Mouse (Mus musculus) kidney, postnatal 0 days (tissue): ENCODE measurements around the gene Tmem119. TPM values are rescaled to one million over a fixed set of nuclear protein-coding genes. Genes with fewer than 3 reads are reported as not detected.
A peak's percentile ranks its signal among the peaks of the same experiment; 100 is the strongest.

Experiments used
- ATAC-seq: fragments of 200-750 bp; cut with Nextera tagmentation; replicated peaks from 2 replicates; pipeline ENCODE4 v1.8.0; 2017; ENCODE audit warnings: low read depth, moderate number of reproducible peaks, moderate TSS enrichment, moderate library complexity; ENCODE audit not compliant: low FRiP score
- DNase-seq: peaks from one replicate; pipeline ENCODE4 v3.0.0-alpha.2; 2016; ENCODE audit warnings: low spot score
- H3K27ac ChIP-seq: fragments of 300-500 bp; sonication (generic); 2 replicates; pipeline ENCODE4 v1.5.1; 2014; ENCODE audit warnings: mild to moderate bottlenecking
- H3K27me3 ChIP-seq: fragments of 300-500 bp; sonication (generic); 2 replicates; pipeline ENCODE4 v1.6.1; 2014; ENCODE audit warnings: low read length, mixed read lengths; ENCODE audit not compliant: insufficient read depth
- H3K36me3 ChIP-seq: fragments of 300-500 bp; sonication (generic); 2 replicates; pipeline ENCODE4 v1.6.1; 2014; ENCODE audit warnings: low read length, mixed read lengths; ENCODE audit not compliant: insufficient read depth
- H3K4me1 ChIP-seq: fragments of 300-500 bp; sonication (generic); replicated peaks from 2 replicates; pipeline ENCODE4 v1.6.1; 2014; ENCODE audit warnings: antibody characterized with exemption, low read length, mixed read lengths; ENCODE audit not compliant: insufficient read depth
- H3K4me2 ChIP-seq: fragments of 300-500 bp; sonication (generic); 2 replicates; pipeline ENCODE4 v1.6.1; 2014; ENCODE audit warnings: mild to moderate bottlenecking, low read length, moderate library complexity, mixed read lengths
- H3K4me3 ChIP-seq: fragments of 300-500 bp; sonication (generic); replicated peaks from 2 replicates; pipeline ENCODE4 v1.5.1; 2014; ENCODE audit warnings: low read depth, low read length
- H3K9ac ChIP-seq: fragments of 300-500 bp; sonication (generic); 2 replicates; pipeline ENCODE4 v1.6.1; 2014; ENCODE audit warnings: low read depth, low read length
- H3K9me3 ChIP-seq: fragments of 300-500 bp; sonication (generic); replicated peaks from 2 replicates; pipeline ENCODE4 v1.6.1; 2016; ENCODE audit warnings: low read length, inconsistent platforms, mixed read lengths
- CTCF ChIP-seq: IDR thresholded peaks from 2 replicates; pipeline ENCODE4 v1.5.1; 2016; ENCODE audit warnings: antibody characterized with exemption, low read depth, mild to moderate bottlenecking, moderate library complexity
- WGBS: fragments of 180-500 bp; shearing (Covaris S2); extraction: QIAGEN DNeasy Blood & Tissue Kit; methylation state at CpG from one replicate; pipeline ENCODE4 v1.1.7; 2014; 5-methylcytosine and 5-hydroxymethylcytosine counted together
- polyA plus RNA-seq: library from polyadenylated mRNA; unstranded; fragments of >200 nt; fragmentation: Nextera tagmentation; extraction: Ambion mirVana; gene quantifications from 2 replicates; pipeline ENCODE4 v1.2.1, GENCODE M21; 2015

Gene Tmem119
- polyA plus RNA-seq, 1 experiment from 2014 or later: 37.3 TPM

DNA sequence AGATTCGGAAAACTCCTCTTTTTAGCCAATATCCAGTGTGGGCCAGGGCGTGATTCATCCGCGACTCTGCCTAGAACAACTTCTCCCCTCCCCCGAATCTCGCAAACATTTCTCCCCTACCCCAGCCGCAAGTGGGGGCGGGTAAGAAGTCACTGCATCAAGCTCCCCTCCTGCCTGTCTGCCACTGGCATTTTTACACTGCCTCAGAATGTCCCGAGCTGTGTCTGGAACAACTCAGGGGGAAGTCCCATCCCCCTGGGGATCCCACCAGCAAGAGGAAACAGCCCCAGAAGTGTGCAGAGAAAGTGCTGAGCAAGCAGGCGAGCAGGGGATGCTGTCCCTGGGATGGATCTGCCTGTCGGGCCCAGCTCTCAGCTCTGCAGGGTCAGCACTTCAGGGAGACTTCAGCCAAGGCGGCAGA is 16.7 kb downstream of the Tmem119 start:
- Histone ChIP-seq H3K4me3 (no peak overlapping the region), H3K4me2 (0 out of 2 replicates have a peak overlapping the region, but pooled peaks have one; percentile 10), H3K9ac (0 out of 2 replicates have a peak overlapping the region, but pooled peaks have one; percentile 35), H3K27ac (peak overlapping the region; percentile 83), H3K4me1 (peaks cover 11% of the 10 kb centered on the region; the same call in 1 of the 2 replicates), H3K36me3 (0 out of 2 replicates have a peak, but pooled peaks cover under 1% of the 10 kb centered on the region), H3K27me3 (no peaks in the 10 kb centered on the region), H3K9me3 (no peaks in the 10 kb centered on the region)
- TF ChIP-seq CTCF: no peak
- WGBS: 3% methylated on average over 12 of the region's 12 CpGs
- peak; percentile 77 for DNase-seq
- ATAC-seq: no peak

DNA sequence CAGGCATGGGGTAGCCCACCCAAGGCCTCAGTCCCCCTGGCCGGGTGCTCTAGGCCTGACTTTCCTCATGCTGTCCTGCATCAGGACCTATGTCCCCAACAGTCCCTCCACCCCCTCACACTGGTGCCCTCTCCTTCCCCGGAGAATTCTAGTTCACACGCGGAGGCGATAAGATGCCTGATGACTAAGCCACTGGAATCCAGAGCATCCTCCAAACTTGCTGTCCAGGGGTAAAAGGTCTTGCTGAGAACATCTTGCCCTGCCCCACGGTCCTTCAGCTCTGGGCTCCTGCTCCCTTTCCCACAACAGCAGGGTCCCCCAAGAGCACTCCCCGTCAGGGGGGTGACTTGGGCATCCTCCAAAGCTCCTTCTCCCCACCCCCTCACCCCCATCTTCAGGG is 17.7 kb downstream of the Tmem119 start:
- 76% methylated on average over 7 of the region's 7 CpGs for WGBS
- DNase-seq (no peak), ATAC-seq (no peak)
- H3K9ac ChIP-seq: no peak overlapping the region
- no peaks in the 10 kb centered on the region for H3K27me3 ChIP-seq
- H3K4me3 ChIP-seq: no peak overlapping the region
- H3K4me1 ChIP-seq: peaks cover 9% of the 10 kb centered on the region; the same call in 1 of the 2 replicates
- no peak for TF ChIP-seq CTCF
- 0 out of 2 replicates have a peak, but pooled peaks cover 6% of the 10 kb centered on the region for H3K36me3 ChIP-seq
- H3K27ac ChIP-seq: peak overlapping the region; percentile 83; the same call in 1 of the 2 replicates
- no peaks in the 10 kb centered on the region for H3K9me3 ChIP-seq
- H3K4me2 ChIP-seq: no peak overlapping the region

DNA sequence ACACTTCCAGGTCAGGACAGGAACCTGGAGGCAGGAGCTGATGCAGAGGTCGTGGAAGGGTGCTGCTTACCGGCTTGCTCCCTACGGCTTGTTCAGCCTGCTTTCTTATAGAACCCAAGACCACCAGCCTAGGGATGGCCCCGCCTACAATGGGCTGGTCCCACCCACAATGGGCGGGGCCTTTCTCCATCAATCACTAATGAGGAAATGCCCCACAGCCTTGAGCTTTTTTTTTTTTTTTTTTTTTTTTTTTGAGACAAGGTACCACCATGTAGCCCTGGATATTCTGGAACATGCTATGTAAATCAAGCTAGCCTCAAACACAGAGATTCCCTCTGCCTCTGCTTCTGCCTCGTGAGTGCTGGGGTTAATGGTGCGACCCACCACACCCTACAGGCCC is 18.4 kb downstream of the Tmem119 start:
- H3K4me1 ChIP-seq: peaks cover 9% of the 10 kb centered on the region; the same call in 1 of the 2 replicates
- no peak overlapping the region for H3K4me2 ChIP-seq
- DNase-seq (no peak), ATAC-seq (no peak)
- no peaks in the 10 kb centered on the region for H3K9me3 ChIP-seq
- no peak overlapping the region for H3K9ac ChIP-seq
- H3K27me3 ChIP-seq: no peaks in the 10 kb centered on the region
- H3K27ac ChIP-seq: no peak overlapping the region
- H3K4me3 ChIP-seq: no peak overlapping the region
- H3K36me3 ChIP-seq: peaks cover 8% of the 10 kb centered on the region; the same call in 1 of the 2 replicates
- TF ChIP-seq CTCF: no peak
- 77% methylated on average over 7 of the region's 7 CpGs for WGBS

DNA sequence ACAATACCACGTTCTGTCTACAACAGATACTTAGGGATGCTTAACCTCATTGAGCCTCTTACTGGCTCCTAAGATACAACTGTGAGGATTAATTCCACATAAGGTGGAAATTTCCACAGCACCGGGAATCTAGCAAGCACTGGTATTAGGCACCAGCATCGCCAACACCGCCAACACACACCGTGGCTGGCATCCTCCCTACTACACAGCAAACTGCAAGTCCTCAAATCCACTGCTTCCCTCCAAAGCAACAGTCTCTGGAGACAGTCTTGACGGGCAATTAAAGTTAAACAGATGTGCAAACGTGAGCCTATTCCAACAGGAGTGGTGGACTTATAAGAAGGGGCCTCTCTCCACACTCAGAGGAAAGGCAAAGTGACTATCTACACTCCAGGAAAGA is 19.1 kb downstream of the Tmem119 start:
- no peak for TF ChIP-seq CTCF
- 62% methylated on average over 7 of the region's 7 CpGs for WGBS
- Histone ChIP-seq H3K9ac (no peak overlapping the region), H3K4me3 (no peak overlapping the region), H3K36me3 (peaks cover 14% of the 10 kb centered on the region; the same call in 1 of the 2 replicates), H3K4me1 (peaks cover 9% of the 10 kb centered on the region; the same call in 1 of the 2 replicates), H3K27me3 (no peaks in the 10 kb centered on the region), H3K9me3 (no peaks in the 10 kb centered on the region), H3K4me2 (no peak overlapping the region), H3K27ac (no peak overlapping the region)
- no peak for ATAC-seq
- DNase-seq: no peak

DNA sequence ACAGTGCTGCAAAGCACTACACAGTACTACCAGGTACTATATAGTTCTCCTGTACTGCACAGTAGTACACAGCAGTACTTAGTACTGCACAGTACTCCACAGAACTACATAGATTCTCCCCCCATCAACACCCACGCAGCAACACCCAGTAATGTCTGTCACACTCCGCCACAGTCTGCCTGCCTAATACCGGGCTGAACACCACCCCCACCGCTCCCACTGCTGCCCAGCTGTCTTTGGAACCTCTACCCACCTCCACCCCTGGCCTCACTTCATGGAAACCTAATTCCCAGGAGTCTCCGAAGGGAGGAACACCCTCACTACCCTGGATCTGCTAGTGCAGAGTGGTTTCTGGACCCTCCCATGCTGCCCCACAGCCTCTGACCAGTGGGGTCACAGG is 19.6 kb downstream of the Tmem119 start:
- ATAC-seq (no peak), DNase-seq (no peak)
- TF ChIP-seq CTCF: no peak
- H3K9me3 ChIP-seq: no peaks in the 10 kb centered on the region
- peaks cover 14% of the 10 kb centered on the region; the same call in 1 of the 2 replicates for H3K36me3 ChIP-seq
- no peak overlapping the region for H3K4me3 ChIP-seq
- 54% methylated on average over 5 of the region's 5 CpGs for WGBS
- no peaks in the 10 kb centered on the region for H3K27me3 ChIP-seq
- H3K9ac ChIP-seq: no peak overlapping the region
- H3K27ac ChIP-seq: no peak overlapping the region
- peaks cover 9% of the 10 kb centered on the region; the same call in 1 of the 2 replicates for H3K4me1 ChIP-seq
- no peak overlapping the region for H3K4me2 ChIP-seq

DNA sequence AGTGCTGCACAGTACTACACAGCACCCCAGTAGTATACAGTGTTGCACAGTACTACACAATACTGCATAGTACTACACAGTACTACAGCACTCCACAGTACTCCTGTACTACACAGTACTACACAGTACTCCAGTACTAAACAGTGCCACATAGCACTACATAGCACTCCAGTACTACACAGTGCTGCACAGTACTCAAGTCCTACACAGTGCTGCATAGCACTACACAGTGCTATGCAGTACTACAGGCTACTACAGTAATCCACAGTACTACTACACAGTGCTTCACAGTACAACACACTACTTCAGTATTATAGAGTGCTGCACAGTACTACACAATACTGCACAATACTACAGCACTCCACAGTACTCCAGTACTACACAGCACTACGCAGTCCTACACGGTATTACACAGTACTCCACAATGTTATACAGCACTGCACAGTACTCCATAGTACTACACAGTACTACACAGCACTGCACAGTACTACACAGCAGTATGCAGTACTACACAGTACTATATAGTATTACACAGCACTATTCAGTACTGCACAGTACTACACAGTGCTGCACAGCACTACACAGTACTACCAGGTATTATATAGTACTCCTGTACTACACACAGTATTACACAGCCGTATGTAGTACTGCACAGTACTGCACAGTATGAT is 20.1 kb downstream of the Tmem119 start:
- WGBS: 96% methylated on average over 3 of the region's 3 CpGs
- Histone ChIP-seq H3K9ac (no peak overlapping the region), H3K4me2 (no peak overlapping the region), H3K27me3 (no peaks in the 10 kb centered on the region), H3K36me3 (peaks cover 17% of the 10 kb centered on the region; the same call in 1 of the 2 replicates), H3K4me1 (peaks cover 9% of the 10 kb centered on the region; the same call in 1 of the 2 replicates), H3K9me3 (no peaks in the 10 kb centered on the region), H3K27ac (no peak overlapping the region), H3K4me3 (no peak overlapping the region)
- DNase-seq (no peak), ATAC-seq (0 out of 2 replicates have a peak, but pooled peaks have one; percentile 19)
- TF ChIP-seq CTCF: no peak
